Mouse (Mus musculus) left cerebral cortex, adult 8-10 months (tissue): ENCODE results near the gene Adssl1. TPM values are rescaled to one million over a fixed set of nuclear protein-coding genes. Genes with fewer than 3 reads are reported as not detected.
A peak's percentile ranks its signal among the peaks of the same experiment; 100 is the strongest.

Experiments used
- DNase-seq, 2 experiments: peaks; one replicate each; pipeline ENCODE4 v3.0.0; 2022; ENCODE audit warnings: low spot score in 2 of 2
- total RNA-seq, 4 experiments: library from RNA; stranded (reverse); gene quantifications; 2 replicates each; pipeline ENCODE4 v1.2.4; 2022

Adssl1 gene
- total RNA-seq, 4 experiments from 2014 or later = 21.8 to 41.0 (median 28.6) TPM

GRCm38 (mm10) chr12:112621900-112622299 is 2.1 kb downstream of the Adssl1 start:
- no peak for DNase-seq

- no peak for DNase-seq
These were observed 3.9 kb downstream of the Adssl1 start for GRCm38 (mm10) chr12:112623742-112624141.

DNA sequence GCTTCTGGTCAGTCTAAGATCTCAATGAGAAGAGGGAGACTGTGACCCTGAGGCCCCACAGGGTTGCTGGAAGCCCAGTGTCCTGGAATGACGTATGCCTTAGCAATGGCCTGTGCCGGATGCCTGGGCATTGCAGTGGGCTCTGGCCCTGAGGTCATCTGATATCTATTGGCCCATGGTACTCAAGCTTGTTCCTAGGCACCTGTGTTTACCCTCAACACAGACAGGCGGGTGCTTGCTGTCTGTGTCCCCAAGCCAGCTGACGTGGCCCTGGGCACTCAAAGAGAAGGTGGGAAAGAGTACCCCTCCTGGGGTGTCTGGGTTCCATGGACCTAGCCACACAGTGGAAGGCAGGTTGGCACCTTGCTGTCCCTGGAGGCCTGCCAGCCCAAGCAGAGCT is 5.9 kb downstream of the Adssl1 start:
- no peak for DNase-seq

DNA sequence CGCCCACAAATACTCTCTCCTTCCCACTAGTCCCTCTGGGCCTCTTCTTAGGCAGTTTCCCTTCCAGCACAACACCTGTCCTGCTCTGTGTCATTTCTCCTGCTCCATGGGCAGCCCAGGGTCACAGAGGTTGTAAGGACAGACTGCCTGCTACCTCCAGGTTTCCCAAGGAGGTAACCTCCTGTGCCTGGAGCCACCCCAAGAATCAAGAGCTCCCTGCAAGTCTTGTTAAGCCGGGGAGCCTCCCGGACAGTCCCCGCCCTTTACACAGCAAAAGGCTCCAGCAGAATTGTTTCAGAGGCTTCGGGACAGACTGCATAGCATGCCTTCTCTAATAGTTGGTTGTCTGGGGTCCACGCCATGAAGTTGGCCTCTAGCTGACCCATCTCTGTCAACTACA is 6.6 kb downstream of the Adssl1 start:
- no peak for DNase-seq

- no peak for DNase-seq
These were observed 7.4 kb downstream of the Adssl1 start for GRCm38 (mm10) chr12:112627097-112627881.

DNA sequence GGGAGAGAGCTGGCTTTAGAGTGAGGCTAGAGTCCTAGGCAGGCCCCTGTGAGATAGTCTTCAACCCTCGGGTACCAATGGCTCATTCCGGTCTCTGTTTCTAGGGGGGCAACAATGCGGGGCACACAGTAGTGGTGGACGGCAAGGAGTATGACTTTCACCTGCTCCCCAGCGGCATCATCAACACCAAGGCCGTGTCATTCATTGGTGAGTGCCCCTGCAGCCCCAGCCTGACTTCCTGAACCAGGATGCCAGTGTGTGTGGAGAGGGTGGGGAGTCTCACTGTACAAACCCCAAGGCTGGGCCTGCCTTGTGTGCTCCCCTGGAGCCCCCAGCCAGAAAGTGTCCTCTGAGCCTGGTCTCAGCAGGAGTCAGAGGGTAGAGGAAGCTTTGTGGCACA is 8.4 kb downstream of the Adssl1 start:
- DNase-seq = no peak

- DNase-seq = no peak
These were observed 9.3 kb downstream of the Adssl1 start for GRCm38 (mm10) chr12:112628928-112629721.

DNA sequence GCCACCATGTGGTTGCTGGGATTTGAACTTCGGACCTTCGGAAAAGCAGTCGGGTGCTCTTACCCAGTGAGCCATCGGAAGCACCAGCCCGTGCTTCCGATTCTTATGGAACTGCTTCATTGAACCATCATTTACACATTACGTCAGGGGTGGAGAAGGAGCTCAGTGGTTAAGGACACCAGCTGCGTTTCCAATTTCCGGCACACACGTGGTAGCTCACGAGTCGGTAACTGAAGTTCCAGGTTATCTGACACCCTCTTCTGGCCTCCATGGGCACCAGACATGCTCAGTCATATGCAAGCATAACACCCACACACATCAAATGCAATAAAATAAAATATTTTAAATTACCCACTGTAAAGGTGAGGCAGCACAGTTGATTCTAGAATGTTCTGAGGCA is 10.2 kb downstream of the Adssl1 start:
- no peak for DNase-seq

- DNase-seq = no peak
These were observed 11.0 kb downstream of the Adssl1 start for GRCm38 (mm10) chr12:112630796-112631195.

DNA sequence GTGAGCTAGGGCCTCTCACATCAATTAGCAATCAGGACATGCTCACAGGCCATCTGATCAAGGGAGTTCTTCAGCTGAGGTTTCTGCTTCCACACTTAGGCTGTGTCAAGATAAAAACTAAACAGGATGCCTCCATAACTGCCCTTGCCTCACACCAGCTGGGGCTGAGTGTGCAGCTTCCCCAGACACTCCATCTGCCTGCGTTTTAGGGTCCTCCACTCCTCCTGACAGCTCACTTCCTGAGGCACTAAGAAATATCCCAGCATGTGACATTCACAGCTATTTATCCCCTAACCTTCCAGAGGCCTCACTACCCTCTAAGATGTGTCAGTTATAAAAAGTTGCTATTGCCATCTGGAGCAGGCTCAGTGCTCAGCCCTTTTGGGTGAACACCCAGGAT is 11.6 kb downstream of the Adssl1 start:
- DNase-seq = no peak

- DNase-seq = no peak
These were observed 12.4 kb downstream of the Adssl1 start for GRCm38 (mm10) chr12:112632084-112632777.

DNA sequence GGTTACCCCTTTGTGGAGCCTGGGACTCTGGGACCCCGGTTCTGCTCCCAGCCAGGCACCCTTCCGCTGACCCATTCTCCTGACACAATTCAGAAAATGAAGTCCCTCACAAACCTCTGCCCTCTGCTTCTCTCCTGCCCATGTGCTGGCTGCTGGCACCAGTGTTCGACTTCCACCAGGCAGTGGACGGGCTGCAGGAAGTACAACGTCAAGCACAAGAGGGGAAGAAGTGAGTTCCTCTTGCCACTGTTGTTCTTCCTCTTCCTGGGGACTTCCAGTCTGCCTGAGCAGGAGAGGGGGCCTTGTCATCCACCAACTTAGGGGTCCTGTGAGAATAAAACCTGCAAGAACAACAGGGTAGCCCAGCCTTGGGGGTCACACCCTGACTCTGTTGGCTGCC is 13.1 kb downstream of the Adssl1 start:
- DNase-seq = no peak

DNA sequence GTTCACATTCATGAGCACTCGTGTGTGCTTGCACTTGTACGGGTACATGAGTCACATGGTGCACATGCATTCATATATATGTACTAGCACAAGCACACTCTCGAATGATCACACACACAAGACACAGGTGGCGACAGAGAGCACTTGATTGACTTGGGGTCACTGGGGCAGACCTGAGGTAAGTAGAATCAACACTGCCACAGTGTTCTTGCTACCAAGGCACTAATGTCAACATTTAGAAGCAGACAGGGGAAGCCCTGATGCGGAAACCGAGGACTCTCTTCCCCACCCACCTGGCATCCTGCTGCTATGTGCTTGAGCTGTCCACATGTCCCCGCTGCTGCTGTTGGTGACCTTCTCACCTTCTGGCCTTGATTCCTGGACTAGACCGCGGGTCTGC is 13.8 kb downstream of the Adssl1 start:
- DNase-seq = no peak

GRCm38 (mm10) chr12:112639526-112639925 is 19.7 kb downstream of the Adssl1 start:
- no peak for DNase-seq

DNA sequence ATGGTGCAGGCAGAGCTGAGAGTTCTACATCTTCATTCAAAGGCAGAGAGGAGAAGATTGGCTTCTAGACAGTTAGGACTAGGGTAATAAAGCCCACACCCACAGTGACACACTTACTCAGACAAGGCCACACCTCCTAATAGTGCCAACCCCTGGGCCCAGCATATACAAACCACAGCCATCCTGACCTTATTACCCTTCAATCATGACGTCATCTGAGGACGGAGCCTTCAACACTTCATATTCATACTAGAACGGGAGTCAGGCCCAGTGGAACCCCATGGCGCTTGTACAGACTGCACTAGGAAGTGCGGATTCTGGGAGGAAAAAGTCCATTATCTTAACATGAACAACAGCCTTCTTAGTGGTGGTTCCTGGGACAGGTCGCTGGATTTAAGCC is 23.3 kb downstream of the Adssl1 start:
- DNase-seq = no peak

- peak; percentile 89 to 98 for DNase-seq
These were observed 24.5 kb downstream of the Adssl1 start, which contains the start of gene Siva1 for GRCm38 (mm10) chr12:112644180-112644854. Siva1 (plus strand) TSS chr12:112644679.

DNA sequence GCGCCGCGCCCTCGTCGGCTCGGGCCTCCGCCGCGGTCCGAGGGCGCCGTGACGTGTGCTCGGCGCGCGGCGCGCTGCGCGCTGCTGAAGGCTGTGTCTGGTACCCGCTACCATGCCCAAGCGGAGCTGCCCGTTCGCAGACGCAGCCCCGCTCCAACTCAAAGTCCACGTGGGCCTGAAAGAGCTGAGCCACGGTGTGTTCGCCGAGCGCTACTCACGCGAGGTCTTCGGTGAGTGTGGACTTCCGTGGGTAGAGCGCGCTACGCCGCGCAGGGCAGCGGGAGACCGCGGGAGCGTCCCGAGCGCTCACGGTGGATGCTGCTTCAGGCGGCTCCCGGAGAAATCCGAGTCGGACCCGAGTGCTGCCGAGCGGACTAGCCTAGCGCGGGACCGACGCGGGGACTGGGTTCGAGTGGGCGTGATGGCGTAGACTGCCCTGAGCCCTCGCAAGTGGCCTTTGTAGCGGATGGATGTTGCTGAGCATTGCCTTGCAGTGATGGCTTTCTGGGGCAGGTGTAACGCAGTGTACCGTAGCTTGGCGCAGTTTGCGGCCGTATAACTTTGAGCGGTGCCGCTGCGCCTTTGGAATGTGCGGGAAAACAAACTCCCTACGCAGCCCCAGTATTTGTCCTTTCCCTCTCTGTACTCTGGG is 25.1 kb downstream of the Adssl1 start:
- no peak for DNase-seq

GRCm38 (mm10) chr12:112646139-112646538 is 26.3 kb downstream of the Adssl1 start:
- DNase-seq = no peak

- DNase-seq = no peak
These were observed 28.2 kb downstream of the Adssl1 start for GRCm38 (mm10) chr12:112648081-112648480.

- DNase-seq = no peak
These were observed 32.1 kb downstream of the Adssl1 start for GRCm38 (mm10) chr12:112651778-112652439.
